Mouse (Mus musculus): ENCODE measurements around the gene Cdk6. TPM values are rescaled to one million over a fixed set of nuclear protein-coding genes. Genes with fewer than 3 reads are reported as not detected.
"Not testable (repeated sequence)": the region's sequence is repeated elsewhere in the genome, so short reads cannot be mapped to it uniquely, and the experiment has no call there.

Gene Cdk6
- total and polyA plus RNA-seq, 2 experiments from 2014 or later: 12.2 to 16.5 TPM

DNA sequence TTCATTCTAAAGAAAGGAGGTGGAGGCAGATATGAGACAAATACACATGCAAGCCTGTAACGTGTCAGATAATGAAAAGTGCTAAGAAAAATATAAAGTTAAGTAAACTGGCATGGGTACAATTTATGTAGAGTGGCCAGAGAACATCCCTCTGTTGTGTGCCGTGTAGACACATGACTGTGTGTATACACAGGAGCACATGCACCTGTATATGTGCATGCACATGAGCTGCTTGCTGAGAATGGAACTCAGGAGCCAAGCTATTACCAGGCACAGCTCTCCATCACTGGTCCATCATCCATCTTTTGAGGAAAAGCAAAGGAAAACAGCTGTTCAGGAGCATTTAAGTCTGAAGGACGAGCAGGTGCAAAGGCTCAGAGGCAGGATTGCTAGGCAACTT lies 10.4 kb upstream of the Cdk6 start:
- no peaks in the 10 kb centered on the region for H3K36me3 ChIP-seq (ENCODE audit: insufficient read depth, low read length)
- H3K27ac ChIP-seq: no peak overlapping the region
- WGBS: 70% methylated on average over 3 of the region's 3 CpGs
- H3K4me2 ChIP-seq (ENCODE audit: low read depth, low read length): no peak overlapping the region
- ATAC-seq (no peak), DNase-seq (ENCODE audit: low spot score) (no peak)
- H3K4me3 ChIP-seq (ENCODE audit: low read length): no peak overlapping the region
- H3K4me1 ChIP-seq (ENCODE audit: insufficient read depth, low read length): no peaks in the 10 kb centered on the region
- H3K9ac ChIP-seq (replicated peaks; ENCODE audit: low read length): no peak overlapping the region
- TF ChIP-seq CTCF (IDR thresholded peaks at IDR 0.05; ENCODE audit: low read depth): no peak
- H3K9me3 ChIP-seq (ENCODE audit: low read length): no peaks in the 10 kb centered on the region
- no peaks in the 10 kb centered on the region for H3K27me3 ChIP-seq (ENCODE audit: insufficient read depth, low read length)

- not testable (repeated sequence) for H3K27ac ChIP-seq; H3K4me3 ChIP-seq (ENCODE audit: low read length); H3K9ac ChIP-seq (replicated peaks; ENCODE audit: low read length); H3K9me3 ChIP-seq (ENCODE audit: low read length); H3K4me1 ChIP-seq (ENCODE audit: insufficient read depth, low read length); DNase-seq (ENCODE audit: low spot score); H3K4me2 ChIP-seq (ENCODE audit: low read depth, low read length); ATAC-seq; H3K36me3 ChIP-seq (ENCODE audit: insufficient read depth, low read length); H3K27me3 ChIP-seq (ENCODE audit: insufficient read depth, low read length)
- 93% methylated on average over 4 of the region's 4 CpGs for WGBS
These were observed 8.3 kb upstream of the Cdk6 start for GRCm38 (mm10) chr5:3333019-3333418.

GRCm38 (mm10) chr5:3340340-3341058 lies 786 bp upstream of the Cdk6 start:
- WGBS: 4% methylated on average over 15 of the region's 15 CpGs
- H3K27ac ChIP-seq: 0 out of 2 replicates have a peak overlapping the region, but pooled peaks have one; percentile 8
- not testable (repeated sequence) for DNase-seq (ENCODE audit: low spot score); H3K36me3 ChIP-seq (ENCODE audit: insufficient read depth, low read length); H3K4me1 ChIP-seq (ENCODE audit: insufficient read depth, low read length); H3K27me3 ChIP-seq (ENCODE audit: insufficient read depth, low read length); ATAC-seq; H3K9me3 ChIP-seq (ENCODE audit: low read length)
- peak overlapping the region; percentile 90 for H3K4me2 ChIP-seq (ENCODE audit: low read depth, low read length)
- H3K4me3 ChIP-seq (ENCODE audit: low read length): peak overlapping the region; percentile 62
- H3K9ac ChIP-seq (replicated peaks; ENCODE audit: low read length): peak overlapping the region; percentile 49; the same call in 1 of the 2 replicates

- DNase-seq (ENCODE audit: low spot score) (peak; percentile 30), ATAC-seq (no peak; the same call in none of the 2 replicates)
- Histone ChIP-seq H3K4me2 (ENCODE audit: low read depth, low read length) (peak overlapping the region; percentile 90), H3K9ac (replicated peaks; ENCODE audit: low read length) (peak overlapping the region; percentile 49), H3K4me3 (ENCODE audit: low read length) (peak overlapping the region; percentile 62), H3K4me1 (ENCODE audit: insufficient read depth, low read length) (no peaks in the 10 kb centered on the region), H3K27me3 (ENCODE audit: insufficient read depth, low read length) (no peaks in the 10 kb centered on the region), H3K36me3 (ENCODE audit: insufficient read depth, low read length) (no peaks in the 10 kb centered on the region), H3K9me3 (ENCODE audit: low read length) (no peaks in the 10 kb centered on the region), H3K27ac (peak overlapping the region; percentile 70)
- no peak for TF ChIP-seq CTCF (IDR thresholded peaks at IDR 0.05; ENCODE audit: low read depth)
- WGBS: under 1% methylated on average over 58 of the region's 60 CpGs
These were observed 866 bp downstream of the Cdk6 start for GRCm38 (mm10) chr5:3341931-3342770.

- TF ChIP-seq CTCF (IDR thresholded peaks at IDR 0.05; ENCODE audit: low read depth): peak; percentile 15; the same call in 1 of the 2 replicates
- Histone ChIP-seq H3K4me3 (ENCODE audit: low read length) (peak overlapping the region; percentile 62), H3K4me2 (ENCODE audit: low read depth, low read length) (peak overlapping the region; percentile 90), H3K27me3 (ENCODE audit: insufficient read depth, low read length) (no peaks in the 10 kb centered on the region), H3K9me3 (ENCODE audit: low read length) (no peaks in the 10 kb centered on the region), H3K4me1 (ENCODE audit: insufficient read depth, low read length) (no peaks in the 10 kb centered on the region), H3K9ac (replicated peaks; ENCODE audit: low read length) (peak overlapping the region; percentile 49), H3K36me3 (ENCODE audit: insufficient read depth, low read length) (no peaks in the 10 kb centered on the region), H3K27ac (peak overlapping the region; percentile 70; the same call in 1 of the 2 replicates)
- peak; percentile 53 for DNase-seq (ENCODE audit: low spot score)
- ATAC-seq: peak; percentile 55
- WGBS: 0% methylated on average over 44 of the region's 46 CpGs
These were observed 1.7 kb downstream of the Cdk6 start for GRCm38 (mm10) chr5:3342771-3343565.

DNA sequence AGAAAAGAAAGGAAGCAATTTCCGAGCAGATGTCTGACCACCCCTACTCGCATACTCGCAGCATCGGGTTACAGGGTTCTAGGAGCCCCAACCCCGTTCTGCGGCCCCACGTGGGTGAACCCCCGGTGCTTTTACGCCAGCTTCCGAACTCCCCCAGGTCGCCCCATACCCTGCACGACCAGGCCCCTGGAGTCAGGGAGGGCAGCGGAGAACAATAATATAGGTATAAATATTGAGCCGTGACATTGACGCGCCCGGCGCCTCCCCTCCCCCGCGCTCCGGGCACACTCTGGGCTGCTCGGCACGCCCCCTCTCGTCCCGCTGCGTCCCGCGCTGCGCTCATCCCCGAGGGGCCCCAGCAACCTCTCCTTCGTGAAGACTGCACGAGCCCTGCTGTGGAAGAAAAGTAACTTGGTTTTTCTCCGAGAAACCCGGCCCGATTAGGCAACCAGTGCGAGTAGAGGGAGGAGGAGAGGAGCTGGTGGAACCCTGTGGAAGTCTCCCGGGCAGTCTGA lies 2.3 kb downstream of the Cdk6 start:
- no peak for TF ChIP-seq CTCF (IDR thresholded peaks at IDR 0.05; ENCODE audit: low read depth)
- WGBS: 1% methylated on average over 36 of the region's 37 CpGs
- Histone ChIP-seq H3K9me3 (ENCODE audit: low read length) (no peaks in the 10 kb centered on the region), H3K27me3 (ENCODE audit: insufficient read depth, low read length) (no peaks in the 10 kb centered on the region), H3K4me2 (ENCODE audit: low read depth, low read length) (peak overlapping the region; percentile 90), H3K27ac (peak overlapping the region; percentile 70; the same call in 1 of the 2 replicates), H3K4me3 (ENCODE audit: low read length) (peak overlapping the region; percentile 62), H3K9ac (replicated peaks; ENCODE audit: low read length) (peak overlapping the region; percentile 43; the same call in 1 of the 2 replicates), H3K36me3 (ENCODE audit: insufficient read depth, low read length) (no peaks in the 10 kb centered on the region), H3K4me1 (ENCODE audit: insufficient read depth, low read length) (no peaks in the 10 kb centered on the region)
- peak; percentile 36 for DNase-seq (ENCODE audit: low spot score)
- ATAC-seq: peak; percentile 55

All from hindbrain, postnatal 0 days (tissue).